Mouse (Mus musculus) right cerebral cortex, adult 18-20 months (tissue): ENCODE results near the gene Iqschfp.
A peak's percentile ranks its signal among the peaks of the same experiment; 100 is the strongest.

ENCODE experiments used
- DNase-seq: peaks from one replicate; pipeline ENCODE4 v3.0.0; 2022; ENCODE audit warnings: mixed read lengths

Iqschfp gene

GRCm38 (mm10) chr3:68496513-68496912 lies 604.5 kb downstream of the Iqschfp start:
- no peak for DNase-seq

DNA sequence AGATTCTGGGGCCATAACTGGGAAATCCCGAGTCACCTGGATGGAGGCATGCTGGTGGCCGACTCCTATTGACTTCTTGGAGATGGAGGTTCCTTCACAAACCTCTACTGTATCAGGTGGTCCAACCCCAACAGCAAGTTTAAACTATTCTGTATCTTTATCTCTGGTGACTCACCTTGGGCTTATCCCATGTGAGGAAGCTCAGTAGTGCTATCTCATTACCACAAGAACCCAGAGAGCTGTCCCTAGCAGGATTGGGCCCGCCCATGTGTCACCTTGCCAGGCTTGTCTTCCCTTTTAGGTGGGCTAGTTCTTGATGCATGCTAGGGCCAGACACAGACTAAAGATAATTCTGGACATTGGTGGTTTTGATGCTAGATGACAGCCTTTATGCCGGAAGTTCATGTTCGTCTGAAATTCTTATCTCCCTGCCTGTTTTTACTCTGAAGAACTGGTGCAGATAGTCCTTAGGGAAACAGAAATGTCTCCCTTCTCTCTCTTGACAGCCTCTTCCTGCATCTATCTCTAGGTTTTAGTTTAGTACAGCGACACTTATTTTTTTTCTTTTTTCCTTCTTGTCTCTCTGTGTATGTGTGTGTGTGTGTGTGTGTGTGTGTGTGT lies 607.6 kb downstream of the Iqschfp start:
- DNase-seq, result no peak

DNA sequence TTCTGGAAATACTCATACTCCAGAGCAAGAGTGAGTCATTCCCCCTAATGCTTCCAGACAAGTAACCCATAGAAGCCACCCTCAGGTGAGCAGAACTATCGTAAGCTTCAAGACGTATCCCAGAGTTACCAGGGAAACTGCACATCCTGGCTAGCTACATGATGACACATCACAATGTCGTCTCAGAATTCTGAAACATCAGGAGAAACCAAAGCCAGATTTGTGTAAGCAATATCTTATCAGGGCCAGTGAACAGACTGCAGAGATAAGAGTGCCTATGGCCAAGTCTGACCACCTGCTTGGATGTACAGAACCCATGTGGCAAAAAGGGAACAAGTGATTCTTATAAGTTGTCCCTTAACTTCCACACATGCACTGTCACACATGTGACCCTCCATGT lies 612.8 kb downstream of the Iqschfp start:
- DNase-seq, result no peak

DNA sequence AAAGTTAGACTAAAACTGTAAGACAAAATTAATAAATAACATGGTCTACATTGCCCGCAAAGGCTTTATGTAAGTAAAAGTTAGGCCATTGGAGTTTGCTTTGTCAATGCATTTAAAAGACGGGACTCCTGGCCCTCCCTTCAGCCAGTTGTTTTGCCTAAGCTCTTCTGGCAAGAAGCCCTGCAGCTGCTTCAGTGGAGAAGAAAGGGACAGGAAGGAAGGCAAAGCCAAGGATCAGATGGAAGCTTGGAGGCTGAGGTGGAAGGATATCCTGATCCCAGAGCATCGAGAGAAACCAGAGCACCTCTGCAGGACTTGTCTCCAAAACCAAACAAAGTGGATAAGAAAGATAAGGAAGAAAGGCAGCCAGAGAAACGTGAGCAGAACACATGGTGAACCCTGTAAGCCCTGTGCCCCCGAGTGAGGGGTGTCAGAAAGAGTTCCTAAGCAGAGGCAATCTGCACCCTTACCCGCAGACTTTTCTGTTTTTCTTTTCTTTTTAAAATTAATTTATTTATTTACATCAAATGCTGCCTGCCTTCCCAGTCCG lies 614.8 kb downstream of the Iqschfp start:
- no peak for DNase-seq

DNA sequence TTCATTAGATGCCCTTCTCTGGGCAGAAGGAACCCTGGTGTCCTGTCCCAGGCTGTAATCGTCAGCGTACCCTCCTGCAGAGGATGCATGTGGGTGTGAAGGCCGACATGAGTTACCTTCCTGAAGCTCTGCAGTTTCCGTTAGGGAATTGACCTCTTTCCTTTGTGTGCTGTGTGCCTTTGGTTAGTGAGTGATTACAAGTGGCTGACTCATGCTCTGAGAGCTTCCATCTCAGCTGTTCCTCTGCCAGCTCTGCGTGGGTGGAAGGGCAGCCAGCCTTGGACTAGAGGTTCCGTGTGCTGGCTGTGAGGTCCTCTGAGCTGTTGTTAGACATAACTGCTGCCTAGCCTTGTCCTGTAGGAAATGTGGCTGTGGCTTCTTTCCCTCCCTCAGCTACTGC lies 616.6 kb downstream of the Iqschfp start:
- peak; percentile 72 for DNase-seq

DNA sequence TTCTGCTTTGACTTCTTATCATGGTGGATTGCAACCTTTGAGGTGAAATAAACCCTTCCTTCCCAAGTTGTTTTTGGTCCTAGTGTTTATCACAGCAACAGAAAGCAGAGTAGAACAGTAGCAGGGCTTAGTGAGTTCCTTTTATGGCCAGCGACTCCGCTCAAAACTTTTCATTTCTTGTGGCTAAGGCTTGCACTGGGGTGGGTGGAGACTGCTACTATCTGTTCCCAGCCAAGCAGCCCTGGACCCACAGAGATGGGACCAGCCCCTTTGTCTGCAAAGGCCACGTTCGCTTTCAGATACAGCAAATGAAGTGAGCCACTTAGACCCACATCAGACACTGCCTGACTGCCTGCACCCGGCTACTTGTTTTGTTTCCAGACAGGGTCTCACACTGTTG lies 618.8 kb downstream of the Iqschfp start:
- no peak for DNase-seq

GRCm38 (mm10) chr3:68511744-68512143 lies 619.7 kb downstream of the Iqschfp start:
- no peak for DNase-seq

GRCm38 (mm10) chr3:68512327-68512726 lies 620.3 kb downstream of the Iqschfp start:
- DNase-seq, result peak; percentile 45

GRCm38 (mm10) chr3:68513340-68514119 lies 621.5 kb downstream of the Iqschfp start:
- no peak for DNase-seq

DNA sequence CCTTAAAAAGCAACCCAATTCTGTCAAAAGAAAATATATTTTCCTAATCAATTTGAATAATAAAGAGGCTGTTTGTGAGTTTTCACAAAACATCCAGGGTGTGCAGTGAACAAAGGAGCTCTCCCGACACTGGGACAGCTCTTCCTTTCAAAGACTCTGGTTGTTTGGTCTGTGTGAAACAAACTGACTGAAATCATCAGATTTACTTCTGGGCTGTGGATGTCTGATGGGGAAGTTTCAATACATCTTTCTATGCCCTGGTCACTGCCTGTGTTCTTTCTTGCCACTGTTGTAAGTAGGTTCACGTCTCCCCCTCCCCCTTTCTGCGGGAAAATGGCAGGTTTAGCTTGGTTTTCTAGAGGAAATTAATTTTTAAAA lies 622.1 kb downstream of the Iqschfp start:
- no peak for DNase-seq

DNA sequence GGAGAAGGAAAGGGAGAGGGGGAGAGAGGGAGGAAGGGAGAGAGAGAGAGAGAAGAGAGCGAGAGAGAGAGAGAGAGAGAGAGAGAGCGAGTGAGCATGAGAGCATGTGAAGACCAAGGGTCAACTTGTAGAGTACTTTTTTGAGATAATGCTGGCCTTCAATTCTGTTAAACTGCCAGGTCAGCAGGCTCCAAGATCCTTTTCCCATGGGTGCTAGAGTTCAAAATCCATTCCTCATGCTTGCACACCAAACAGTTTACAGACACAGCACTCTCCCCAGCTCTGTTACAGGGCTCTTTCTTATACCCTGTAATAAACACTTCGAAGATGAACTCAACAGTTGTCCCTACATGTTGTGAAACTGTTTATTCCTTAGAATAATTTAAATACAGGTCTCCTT lies 622.7 kb downstream of the Iqschfp start:
- no peak for DNase-seq

- DNase-seq, result peak; percentile 81
Measured at GRCm38 (mm10) chr3:68516393-68517081, 624.5 kb downstream of the Iqschfp start.

- DNase-seq, result no peak
Measured at GRCm38 (mm10) chr3:68517236-68517635, 625.2 kb downstream of the Iqschfp start.

DNA sequence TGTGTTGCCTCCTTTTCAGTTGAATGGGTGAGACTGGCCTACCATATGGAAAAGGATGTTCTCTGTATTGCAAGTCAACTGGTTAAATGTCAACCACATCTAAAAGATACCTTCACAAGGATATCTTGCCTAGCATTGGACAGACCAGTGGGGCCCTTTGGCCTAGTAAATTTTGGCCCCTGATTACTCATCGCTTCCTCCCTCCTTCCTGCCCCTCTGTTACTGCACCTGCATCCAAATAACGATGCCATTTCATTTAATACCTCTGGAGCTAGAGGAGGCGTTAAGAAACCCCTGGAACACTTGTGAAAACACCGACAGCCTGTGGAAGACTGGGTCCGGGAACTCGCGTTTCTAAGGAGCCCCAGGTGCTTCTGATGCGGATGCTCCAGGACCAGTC lies 626.0 kb downstream of the Iqschfp start:
- DNase-seq, result no peak

GRCm38 (mm10) chr3:68518586-68518985 lies 626.6 kb downstream of the Iqschfp start:
- DNase-seq, result no peak

DNA sequence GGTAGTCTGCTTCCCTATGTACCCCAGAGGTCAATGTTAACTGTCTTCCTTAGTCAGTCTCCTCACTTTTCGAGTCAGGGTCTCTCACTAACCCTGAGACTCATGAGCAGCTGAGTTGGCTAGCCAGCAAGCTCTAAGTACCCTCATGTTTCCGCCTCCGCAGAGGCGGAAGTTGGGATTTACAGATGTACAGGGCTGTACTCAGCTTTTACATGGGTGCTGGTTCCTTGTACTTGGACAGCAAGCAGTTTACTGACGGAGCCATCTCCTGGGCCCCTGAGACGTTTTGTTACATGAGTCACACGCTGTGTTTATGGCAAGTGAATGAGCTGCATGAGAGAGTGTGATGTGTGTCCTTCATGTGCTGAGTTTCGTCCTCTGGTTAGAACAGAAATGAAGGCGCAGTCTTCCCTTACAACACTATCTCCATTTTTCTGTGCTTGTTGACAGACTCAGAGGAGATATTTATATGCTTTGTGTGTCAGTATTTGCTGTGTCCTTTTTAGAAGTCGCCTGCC lies 633.4 kb downstream of the Iqschfp start:
- no peak for DNase-seq

DNA sequence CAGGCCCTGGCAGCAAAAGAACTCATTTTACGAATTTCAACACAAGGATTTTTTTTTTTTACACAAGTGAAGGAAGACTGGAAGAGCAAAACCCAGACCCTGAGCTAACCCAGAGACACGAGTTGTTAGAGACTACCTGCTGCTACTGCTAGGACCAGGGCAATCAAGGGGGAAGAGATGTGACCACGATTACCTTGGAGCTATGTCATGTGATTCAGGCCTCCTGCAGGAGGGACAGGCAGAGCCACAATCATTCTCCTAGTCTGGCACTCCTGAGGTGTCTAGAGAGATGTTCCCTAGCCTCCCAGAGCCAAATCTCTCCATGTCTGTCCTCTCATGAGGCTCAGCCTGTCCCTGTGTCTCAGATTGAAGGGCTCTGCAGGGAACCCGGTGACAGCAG lies 634.4 kb downstream of the Iqschfp start:
- no peak for DNase-seq

DNA sequence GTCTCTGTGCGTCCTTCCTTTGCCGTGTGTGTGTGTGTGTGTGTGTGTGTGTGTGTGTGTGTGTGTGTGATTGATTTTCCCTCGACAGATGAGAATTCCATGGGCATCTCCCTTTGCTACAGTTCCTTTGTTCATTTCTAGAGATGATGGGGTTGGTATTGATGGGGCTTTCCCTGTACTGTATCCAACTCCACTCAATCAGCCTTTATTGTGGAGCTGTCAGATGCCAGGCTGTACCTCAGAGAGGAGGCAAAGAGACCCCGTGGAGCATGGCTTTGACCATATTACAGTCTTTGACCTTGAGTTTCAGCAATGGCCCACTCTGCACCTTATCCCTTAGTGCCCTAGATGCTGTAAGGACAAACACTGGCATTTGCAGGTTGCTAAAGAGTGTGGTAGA lies 635.1 kb downstream of the Iqschfp start:
- no peak for DNase-seq

DNA sequence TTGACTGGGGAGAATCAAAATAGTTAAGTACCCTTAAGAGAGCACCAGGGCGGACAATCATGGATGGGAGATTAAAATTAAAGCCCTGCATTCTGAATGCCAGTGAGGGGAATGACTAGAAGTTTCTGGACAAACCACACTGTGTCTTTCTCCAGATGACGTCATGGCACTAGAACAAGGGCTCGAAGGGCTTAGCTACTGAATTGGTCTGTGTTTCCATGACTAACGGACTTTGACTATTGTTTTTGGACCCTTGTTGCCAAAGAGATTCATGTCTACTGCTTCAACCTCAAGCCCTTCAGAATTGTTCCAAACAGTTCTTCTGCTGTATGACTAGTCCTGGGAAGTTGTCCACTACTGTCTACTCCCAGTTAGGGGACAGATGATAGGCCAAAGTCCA lies 639.9 kb downstream of the Iqschfp start:
- no peak for DNase-seq

DNA sequence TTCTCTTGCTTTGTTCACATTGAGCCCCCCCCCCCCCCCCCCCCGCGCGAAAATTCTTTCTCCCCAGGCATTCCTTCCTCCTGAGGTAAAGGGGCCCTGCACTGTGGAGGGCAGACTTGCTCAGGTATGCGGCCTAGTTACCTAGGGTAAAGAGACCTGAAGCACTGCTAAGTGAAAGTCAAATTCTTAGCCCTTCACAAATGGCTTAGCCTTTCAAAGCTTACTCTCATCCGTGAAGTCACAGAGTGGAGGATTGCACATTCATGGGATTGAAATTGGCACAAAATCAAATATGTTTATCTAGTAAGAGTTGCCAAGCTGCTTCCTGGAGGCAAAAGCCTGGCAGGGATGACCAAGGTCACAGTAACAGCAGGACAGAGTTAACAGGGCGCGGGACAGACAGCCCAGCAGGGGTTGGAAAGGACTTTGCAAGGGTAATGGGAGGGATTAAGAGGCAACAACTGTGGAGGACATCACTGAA lies 642.6 kb downstream of the Iqschfp start:
- no peak for DNase-seq

GRCm38 (mm10) chr3:68535160-68535728 lies 643.2 kb downstream of the Iqschfp start:
- DNase-seq, result no peak

GRCm38 (mm10) chr3:68536071-68536470 lies 644.0 kb downstream of the Iqschfp start:
- no peak for DNase-seq

DNA sequence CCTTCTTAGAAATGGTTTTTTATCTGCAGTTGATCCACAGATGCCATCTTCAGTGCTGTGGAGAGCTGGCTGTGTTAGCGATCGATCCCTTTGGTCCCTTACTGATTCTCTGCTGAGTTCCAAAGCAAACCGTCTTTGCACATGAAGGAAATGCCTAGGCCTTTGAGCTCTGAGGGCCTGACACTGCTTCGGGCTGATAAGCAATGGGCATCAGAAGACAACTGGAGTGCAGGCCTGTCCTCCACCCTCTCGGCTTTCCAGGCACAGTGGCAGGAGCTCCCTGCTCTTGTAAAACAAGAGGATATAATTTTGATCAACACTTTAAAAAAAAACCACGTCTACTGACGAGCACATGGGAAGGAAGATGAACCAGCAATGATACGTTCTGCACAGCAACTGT lies 649.7 kb downstream of the Iqschfp start:
- no peak for DNase-seq
